Mouse (Mus musculus) mature B cell (primary cell): ENCODE data around the gene Cntnap1.

Experiments used
- in situ Hi-C: fragments of 300-500 bp; cut with MboI; formaldehyde crosslinking; loops from 2 replicates; pipeline ENCODE4 v1.14.3; 2019

The Cntnap1 gene

GRCm38 (mm10) chr11:101220853-101221252, 50.5 kb downstream of the Cntnap1 start:
- in situ Hi-C loops, result no loop called here

- in situ Hi-C loops, result no loop called here
Measured at GRCm38 (mm10) chr11:101221306-101221986, 51.1 kb downstream of the Cntnap1 start.

- in situ Hi-C loops, result no loop called here
Measured at GRCm38 (mm10) chr11:101224337-101224736, 54.0 kb downstream of the Cntnap1 start.

- in situ Hi-C loops, result no loop called here
Measured at GRCm38 (mm10) chr11:101225331-101226064, 55.2 kb downstream of the Cntnap1 start.

GRCm38 (mm10) chr11:101226065-101226701, 55.9 kb downstream of the Cntnap1 start, which contains the start of gene Ezh1:
TSS of gene Ezh1 (minus strand) at chr11:101226463.
- in situ Hi-C loops, result no loop called here

GRCm38 (mm10) chr11:101229361-101229900, 59.1 kb downstream of the Cntnap1 start:
- in situ Hi-C loops, result no loop called here

GRCm38 (mm10) chr11:101230061-101230511, 59.8 kb downstream of the Cntnap1 start:
- in situ Hi-C loops, result no loop called here

GRCm38 (mm10) chr11:101230526-101230925, 60.2 kb downstream of the Cntnap1 start:
- in situ Hi-C loops, result no loop called here

GRCm38 (mm10) chr11:101230991-101231871, 60.9 kb downstream of the Cntnap1 start:
- in situ Hi-C loops, result no loop called here

GRCm38 (mm10) chr11:101232010-101232839, 61.9 kb downstream of the Cntnap1 start:
- in situ Hi-C loops, result no loop called here

- in situ Hi-C loops, result no loop called here
Measured at GRCm38 (mm10) chr11:101233240-101233639, 62.9 kb downstream of the Cntnap1 start.

- in situ Hi-C loops, result no loop called here
Measured at GRCm38 (mm10) chr11:101234124-101234523, 63.8 kb downstream of the Cntnap1 start.

- in situ Hi-C loops, result no loop called here
Measured at GRCm38 (mm10) chr11:101235429-101235828, 65.1 kb downstream of the Cntnap1 start.

- in situ Hi-C loops, result no loop called here
Measured at GRCm38 (mm10) chr11:101236782-101237181, 66.5 kb downstream of the Cntnap1 start.

GRCm38 (mm10) chr11:101238071-101238647, 67.8 kb downstream of the Cntnap1 start:
- in situ Hi-C loops, result no loop called here
